Mouse (Mus musculus): ENCODE measurements at regions not wholly inside any gene's neighbourhood (a gene's known extent, or its start where the extent isn't known, plus 50 kb on each side); places are given as distances from the start of the nearest gene placed in this dataset.

- TF ChIP-seq POLR2A (IDR thresholded peaks at IDR 0.05; ENCODE audit: borderline replicate concordance, extremely low read depth, insufficient read depth, insufficient read length, poor library complexity, severe bottlenecking) (no peak), CTCF (IDR thresholded peaks at IDR 0.05; ENCODE audit: borderline replicate concordance, extremely low read depth, insufficient read depth, insufficient read length) (no peak)
These were observed 85.2 kb downstream of the Nr2f2 start for GRCm38 (mm10) chr7:70281381-70281750.
